Mouse (Mus musculus): ENCODE measurements around the gene Rccd1.
A peak's percentile ranks its signal among the peaks of the same experiment; 100 is the strongest.

The Rccd1 gene

DNA sequence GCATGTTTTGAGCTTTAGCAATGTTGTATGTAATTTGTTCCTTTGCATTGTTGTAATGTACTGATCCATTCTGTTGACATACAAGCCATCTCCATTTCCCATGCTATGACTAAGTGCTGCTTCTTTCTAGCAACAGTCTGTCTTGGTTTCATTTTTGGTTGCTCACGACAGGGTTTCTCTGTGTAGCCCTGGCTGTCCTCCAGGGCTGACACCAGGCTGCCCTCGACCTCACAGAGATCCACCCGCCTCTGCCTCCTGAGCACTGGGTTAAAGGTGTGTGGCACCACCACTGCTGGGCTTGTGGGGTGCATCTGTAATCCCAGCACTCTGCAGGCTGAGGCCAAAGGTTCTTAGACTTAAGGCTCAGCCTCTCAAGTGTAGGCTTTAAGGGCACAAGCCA is 24.7 kb downstream of the Rccd1 start:
- no peak for DNase-seq (ENCODE audit: low read depth, low spot score)

DNA sequence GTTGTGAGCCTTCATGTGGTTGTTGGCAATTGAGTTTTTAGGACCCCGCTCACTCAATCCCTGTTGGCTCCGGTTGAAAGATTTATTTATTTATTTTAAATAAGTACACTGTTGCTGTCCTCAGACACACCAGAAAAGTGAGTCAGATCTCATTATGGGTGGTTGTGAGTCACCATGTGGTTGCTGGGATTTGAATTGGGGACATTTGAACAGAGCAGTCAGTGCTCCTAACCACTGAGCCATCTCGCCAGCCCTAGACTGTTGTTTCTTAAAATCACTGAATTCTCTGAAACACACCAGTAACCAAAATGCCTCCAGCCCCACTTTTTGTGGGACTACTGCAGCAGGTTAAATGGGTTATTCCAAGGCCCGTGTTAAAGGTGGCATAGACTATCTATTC is 25.5 kb downstream of the Rccd1 start:
- no peak for DNase-seq (ENCODE audit: low read depth, low spot score)

DNA sequence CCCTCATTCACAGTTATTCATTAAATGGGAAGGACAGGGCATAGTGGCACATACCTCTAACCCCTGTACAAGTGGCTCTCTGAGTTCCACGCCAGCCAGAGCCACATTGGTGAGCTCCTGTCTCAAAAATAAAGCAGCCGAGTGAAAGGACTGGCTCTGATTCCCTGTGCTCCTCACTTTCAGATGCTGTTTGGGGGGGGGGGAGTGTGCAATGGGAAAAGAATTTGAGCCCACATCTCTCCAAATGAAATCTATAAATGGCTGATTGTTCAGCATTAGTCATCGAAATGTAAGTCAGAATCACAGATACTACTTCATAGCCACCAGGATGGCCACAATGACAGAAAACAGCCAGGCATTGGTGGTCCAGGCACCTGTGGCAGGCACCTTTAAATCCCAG is 27.2 kb downstream of the Rccd1 start:
- no peak for DNase-seq (ENCODE audit: low read depth, low spot score)

DNA sequence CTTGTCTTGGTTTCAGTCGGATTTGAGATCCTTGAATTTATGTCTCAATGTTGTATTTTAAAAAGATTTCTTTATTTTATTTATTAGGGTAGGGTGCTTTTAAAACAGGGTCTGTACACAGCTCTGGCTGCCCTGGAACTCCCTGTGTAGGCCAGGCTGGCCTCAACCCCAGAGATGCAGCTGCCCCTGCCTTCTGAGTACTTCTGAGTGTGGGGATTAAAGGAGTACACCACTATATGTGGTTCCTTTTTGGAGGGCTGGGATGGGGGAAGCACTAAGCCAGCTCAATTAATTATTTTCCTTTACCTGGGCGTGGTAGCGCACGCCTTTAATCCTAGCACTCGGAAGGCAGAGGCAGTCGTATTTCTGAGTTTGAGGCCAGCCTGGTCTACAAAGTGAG is 27.8 kb downstream of the Rccd1 start:
- no peak for DNase-seq (ENCODE audit: low read depth, low spot score)

DNA sequence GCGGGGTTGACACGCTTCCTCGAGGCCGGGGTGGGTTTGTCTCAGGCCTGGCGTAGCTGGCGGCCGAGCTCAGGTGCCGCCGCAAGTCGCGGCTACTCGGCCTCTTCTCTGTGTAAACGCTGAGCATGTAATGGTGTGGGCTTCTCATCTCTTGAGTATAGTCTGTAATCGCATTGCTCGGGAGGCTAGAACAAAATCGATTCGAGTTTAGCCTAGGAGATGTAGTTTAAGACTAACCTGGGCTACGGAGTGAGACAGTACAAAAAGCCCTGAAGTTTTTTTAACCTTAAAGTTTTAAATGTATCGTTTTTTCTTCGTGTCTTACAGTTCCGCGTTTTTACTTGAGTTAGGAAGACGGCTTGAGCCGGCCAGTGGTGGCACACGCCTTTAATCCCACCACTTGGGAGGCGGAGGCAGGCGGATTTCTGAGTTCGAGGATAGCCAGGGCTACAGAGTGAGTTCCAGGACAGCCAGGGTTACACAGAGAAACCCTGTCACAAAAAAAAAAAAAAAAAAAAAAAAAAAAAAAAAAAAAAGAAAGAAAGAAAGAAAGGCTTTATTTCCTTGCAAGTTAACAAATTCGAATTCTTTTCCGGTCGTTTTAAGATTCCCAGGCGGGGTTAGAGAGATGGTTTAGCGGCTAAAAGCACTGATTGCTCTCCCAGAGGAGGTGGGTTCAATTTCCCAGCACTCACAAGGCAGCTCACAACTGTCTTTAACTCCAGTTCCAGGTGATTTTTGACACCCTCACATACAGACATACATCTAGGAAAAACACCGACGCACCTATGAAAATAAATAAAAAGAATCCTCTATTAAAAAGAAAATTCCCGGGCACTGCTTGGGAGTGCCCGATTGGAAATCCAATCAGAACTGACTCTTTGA is 29.2 kb downstream of the Rccd1 start:
- no peak for DNase-seq (ENCODE audit: low read depth, low spot score)

DNA sequence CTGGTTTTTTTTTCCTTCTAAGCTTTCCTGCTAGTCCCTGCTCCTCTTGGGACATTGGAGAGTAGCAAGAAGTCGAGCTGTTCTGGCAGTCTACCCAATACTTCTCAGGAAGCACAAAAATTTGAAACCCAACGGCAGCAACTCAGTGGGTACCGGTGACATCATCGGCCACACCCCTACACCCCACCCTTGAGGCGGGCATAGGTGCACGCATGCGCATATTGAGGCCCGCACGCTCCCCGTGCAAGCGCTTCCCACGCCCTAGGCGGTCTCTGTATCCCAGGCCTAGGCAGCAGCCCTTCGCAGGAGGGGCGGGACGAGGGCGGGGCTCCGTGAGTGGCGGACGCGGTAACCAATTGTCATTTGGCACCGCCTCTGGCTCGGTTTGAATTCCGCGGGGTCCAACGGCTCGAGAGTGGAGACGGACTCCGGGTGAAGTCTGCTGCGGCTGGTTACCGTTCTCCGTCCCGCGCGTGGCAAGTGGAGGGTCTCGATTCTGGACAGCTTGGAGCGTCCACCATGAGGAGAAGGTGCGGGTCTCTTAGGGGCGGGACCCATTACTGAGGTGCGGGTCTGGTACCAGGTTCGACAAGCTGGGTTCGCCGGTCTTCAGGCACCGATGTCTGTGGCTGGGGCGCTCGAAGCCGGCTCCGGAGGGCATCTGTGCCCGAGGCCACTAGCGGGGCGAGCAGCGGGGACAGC is 30.0 kb downstream of the Rccd1 start, which contains the start of gene Prc1:
Prc1 (plus strand) TSS at position 389 of the 702 bp plus-strand sequence.
- peak; percentile 87 for DNase-seq (ENCODE audit: low read depth, low spot score)

DNA sequence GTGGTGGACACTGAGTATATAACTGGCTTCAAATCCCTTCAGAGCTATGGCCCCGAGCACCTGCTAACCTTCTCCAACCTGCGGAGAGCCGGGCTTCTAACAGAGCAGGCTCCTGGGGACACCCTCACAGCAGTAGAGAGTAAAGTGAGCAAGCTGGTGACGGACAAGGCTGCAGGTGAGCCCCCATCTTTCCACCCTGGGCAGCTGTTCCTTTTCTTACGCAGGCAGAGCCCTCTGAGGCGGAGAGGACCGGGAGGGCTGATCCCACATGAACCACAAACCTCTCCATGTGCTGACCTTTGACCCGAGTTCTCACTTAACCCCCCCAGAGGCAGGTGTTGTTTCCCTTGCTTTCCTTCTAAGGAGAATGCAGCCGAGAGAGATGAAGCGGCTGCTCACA is 36.5 kb downstream of the Rccd1 start:
- no peak for DNase-seq (ENCODE audit: low read depth, low spot score)

DNA sequence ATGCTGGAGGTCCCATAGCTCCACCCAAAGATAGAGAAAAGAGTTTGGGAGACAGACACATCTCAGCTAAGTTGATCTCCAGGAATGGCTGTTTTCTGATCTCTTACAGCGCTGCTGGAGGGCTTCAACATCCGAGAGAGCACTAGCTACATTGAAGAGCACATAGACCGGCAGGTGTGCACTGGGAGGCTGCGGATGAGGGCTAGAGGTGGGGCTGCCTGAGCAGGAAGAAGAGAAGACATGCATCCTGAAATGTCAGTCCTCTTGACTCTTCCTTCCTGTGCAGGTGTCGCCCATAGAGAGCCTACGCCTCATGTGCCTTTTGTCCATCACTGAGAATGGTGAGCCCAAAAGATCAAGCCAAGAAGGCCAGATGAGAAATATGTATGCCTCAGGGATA is 38.5 kb downstream of the Rccd1 start:
- no peak for DNase-seq (ENCODE audit: low read depth, low spot score)

DNA sequence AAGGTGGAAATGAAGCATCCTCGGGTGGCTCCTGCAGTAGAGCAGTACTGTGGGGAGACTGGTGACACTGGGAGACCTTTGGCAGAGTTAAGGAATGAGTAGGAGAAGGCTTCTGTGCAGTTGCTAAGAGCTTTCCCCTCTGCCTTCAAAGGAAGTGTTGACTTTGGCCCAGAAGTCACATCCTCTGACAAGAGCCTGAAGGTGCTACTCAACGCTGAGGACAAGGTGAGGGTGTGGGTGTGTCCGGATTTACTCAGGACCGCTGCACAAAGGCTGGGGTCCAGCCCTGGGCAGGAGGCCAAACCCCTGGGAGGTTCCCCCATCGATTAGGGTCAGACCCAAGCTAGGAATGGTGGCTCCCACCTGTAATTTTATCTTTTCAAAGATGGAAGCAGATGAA is 39.9 kb downstream of the Rccd1 start:
- no peak for DNase-seq (ENCODE audit: low read depth, low spot score)

DNA sequence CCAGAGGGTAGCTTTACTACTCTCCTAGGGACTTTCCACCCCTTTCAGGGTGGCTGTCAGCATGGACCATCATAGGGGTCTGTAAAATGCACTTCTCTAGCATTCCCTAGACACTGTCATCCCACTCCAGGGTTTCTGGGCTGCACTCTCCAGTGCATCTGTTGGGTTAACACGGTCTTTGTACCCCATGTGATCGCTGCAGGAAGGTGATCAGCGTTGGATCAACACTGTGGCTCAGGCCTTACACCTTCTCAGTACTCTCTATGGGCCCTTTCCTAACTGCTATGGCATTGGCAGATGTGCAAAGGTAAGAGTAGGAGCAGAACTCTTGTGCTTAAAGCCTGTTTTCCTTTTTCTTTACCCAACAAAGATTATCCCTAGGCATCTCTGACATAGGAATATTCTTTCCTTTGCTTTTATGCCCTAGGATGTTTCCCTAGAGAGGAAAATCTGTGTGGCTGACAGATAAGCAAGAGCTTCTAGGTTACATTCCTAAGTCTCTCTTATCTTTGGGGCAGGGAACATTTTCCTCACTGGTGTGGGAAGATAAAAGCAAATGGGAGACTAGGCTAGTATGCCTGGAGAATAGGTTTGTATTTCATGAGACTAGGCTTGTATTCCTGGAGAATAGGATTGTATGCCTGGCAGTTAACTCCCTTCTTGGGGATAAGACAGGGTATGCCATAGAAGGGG is 40.9 kb downstream of the Rccd1 start:
- DNase-seq (ENCODE audit: low read depth, low spot score): no peak

DNA sequence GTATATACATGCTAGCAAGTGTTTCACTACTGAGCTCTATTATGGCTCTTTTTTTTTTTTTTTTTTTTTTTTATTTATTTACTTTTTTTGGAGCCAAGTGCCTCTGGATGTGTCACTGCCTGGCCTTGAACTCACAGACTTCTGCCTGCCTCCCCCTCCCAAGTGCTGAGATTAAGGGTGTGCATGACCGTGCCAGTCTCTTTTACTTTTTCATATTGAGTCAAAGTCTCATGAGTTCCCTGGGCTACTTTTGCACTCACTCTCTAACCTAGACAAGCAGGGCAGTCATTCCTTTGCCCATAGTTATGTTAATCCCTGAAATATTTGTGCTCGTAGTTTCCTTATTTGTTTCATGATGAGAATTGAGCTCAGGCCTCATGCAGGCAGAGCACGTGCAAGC is 42.6 kb downstream of the Rccd1 start:
- no peak for DNase-seq (ENCODE audit: low read depth, low spot score)

DNA sequence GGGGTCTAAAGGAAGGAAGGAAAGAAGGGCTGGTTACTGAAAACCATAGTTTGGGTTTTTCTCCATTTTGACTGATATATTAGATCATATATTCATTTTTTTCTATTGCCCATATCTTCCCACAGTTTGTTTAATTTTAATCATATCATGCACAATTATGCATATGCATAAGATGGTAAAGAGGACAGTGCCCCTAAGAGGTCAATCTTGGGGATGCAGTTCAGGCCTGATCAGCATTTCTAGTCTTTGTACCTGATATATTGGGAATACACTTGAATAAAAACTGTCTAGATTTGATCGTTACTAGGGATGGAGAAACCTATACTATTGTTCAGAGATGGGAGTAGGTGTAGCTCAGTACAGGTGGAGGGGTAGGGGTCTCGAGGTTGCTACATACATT is 43.3 kb downstream of the Rccd1 start:
- DNase-seq (ENCODE audit: low read depth, low spot score): no peak

DNA sequence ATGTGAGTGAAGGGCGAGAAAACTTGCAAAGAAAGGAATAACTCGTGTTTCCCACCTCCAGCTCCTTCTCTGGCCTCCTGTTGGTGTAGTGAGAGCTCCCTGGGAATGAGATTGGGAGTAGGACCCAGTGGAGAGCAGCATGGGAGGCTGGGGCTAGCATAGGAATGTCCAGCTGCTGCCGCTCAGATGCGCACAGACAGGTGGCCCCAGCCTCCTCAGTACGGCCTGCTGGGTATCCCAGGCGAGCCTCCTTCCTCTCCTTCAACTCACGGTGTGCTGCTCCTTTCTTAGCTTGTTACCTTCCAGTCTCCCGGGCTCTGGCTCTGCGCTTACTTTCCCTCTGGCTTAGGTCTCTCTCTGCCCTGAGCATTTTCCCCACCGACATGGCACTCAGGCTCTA is 44.2 kb downstream of the Rccd1 start:
- no peak for DNase-seq (ENCODE audit: low read depth, low spot score)

DNA sequence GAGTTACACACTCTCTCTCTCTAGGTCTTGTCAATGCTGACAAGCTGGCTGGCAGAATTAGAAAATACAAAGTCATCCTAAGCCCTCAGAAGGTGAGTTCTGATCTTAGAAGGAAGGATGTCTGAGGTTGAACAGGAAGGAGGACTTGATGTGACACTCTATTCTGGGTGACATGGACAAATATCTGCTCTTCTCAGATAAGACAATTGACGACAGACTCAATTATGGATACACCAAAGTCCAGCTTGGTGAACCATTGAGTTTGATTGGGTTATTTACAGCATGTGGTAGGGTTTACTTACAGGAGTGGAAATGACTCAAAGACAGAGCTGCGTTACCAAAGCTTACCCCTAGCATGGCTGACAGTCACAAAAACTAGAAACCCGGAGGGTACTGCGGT is 47.9 kb downstream of the Rccd1 start:
- DNase-seq (ENCODE audit: low read depth, low spot score): no peak

DNA sequence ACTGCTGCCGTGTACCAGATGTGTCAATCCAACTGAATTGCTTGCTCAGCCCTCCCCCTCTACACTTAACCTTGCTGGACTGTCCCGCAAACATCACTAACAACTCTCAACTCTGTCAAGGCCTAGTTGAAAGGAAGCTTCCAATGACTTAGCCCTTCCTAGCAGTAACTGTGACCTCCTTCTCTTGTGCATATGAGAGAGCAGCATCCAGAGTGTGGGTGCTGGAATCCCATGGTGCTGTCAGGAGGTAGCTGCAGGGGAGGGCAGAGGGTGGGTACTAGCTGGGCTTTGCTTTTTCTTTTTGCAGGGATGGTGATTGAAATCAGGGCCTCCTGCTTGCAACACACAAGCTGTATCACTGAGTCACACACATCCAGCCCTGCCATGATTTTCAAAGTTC is 50.8 kb downstream of the Rccd1 start:
- no peak for DNase-seq (ENCODE audit: low read depth, low spot score)

DNA sequence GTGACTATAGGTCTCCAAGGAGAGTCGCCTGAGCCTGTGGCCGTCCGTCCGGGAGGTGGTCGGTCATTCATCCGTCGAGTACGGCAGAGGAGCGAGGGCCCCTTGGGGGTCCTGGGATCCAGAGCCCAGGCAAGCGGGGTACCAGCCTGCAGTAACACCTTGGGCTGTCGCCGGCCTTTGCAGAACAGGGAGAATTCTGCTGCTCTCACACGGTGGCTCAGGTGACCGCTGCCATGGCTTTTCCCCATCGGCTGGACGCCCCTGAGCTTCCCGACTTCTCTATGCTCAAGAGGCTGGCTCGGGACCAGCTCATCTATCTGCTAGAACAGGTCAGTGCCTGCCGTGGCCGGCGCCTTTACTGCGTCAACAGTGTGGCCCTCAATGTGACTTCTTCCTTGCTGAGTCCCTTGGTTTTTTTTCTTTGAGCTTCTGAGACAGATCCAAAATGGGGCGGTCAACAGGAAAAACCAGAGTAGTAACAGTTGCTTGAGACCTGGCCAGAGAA is 54.5 kb downstream of the Rccd1 start:
- no peak for DNase-seq (ENCODE audit: low read depth, low spot score)

DNA sequence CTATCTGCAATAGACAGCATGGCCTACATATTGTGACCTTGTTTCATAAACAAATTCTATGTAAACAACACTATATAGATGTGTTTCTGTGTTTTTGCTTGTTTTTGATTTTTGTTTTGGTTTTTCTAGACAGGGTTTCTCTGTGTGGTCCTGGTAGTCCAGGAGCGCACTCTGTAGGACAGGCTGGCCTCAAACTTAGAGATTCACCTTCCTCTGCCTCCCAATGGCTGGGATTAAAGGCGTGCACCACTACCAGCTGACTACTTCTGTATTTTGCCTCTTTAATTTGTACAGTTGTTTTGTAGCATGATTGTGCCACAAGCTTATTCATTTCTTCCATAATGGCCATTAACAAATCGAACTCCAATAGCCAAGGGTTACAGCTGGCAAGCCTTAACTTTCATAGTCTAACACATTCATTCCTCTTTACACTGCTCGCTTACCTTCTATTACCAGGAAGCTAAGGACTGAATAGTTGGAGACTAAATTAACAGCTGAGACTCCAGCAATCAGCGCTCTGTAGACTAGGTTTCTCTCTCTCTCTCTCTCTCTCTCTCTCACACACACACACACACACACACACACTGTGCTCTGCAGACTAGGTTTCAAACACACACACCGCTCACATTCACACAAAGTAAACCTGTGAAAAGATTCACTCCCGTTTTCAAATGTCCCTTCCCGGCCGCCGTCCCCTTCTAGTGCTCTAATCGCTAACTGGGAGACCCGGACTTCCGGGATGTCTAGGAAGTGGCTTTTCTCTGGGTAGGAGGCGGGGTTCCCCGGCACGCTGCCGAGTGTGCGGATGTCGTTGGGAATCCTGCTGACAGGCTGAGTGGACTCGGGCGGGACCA is 55.1 kb downstream of the Rccd1 start, which contains the start of gene Vps33b:
Vps33b (plus strand) TSS at position 753 of the 854 bp plus-strand sequence.
- peak; percentile 88 for DNase-seq (ENCODE audit: low read depth, low spot score)

DNA sequence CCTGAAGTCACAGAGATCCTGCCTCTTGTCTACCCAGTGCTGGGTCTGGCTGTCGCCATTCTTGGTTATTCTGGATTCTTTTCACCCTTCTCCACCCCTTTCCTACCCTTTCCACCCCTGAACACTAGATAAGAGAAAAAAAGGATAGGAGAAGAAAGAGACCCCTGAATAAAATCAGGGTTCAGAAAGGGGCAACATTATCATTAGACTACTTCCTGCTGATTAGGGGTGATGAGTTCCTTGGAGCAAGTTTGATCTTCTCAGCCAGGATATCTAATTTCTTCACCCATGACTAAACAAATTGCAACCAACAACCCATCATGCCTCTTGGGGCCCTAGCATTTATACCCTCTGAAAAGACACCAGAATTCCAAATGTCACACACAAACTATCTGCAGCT is 56.5 kb downstream of the Rccd1 start:
- DNase-seq (ENCODE audit: low read depth, low spot score): no peak

DNA sequence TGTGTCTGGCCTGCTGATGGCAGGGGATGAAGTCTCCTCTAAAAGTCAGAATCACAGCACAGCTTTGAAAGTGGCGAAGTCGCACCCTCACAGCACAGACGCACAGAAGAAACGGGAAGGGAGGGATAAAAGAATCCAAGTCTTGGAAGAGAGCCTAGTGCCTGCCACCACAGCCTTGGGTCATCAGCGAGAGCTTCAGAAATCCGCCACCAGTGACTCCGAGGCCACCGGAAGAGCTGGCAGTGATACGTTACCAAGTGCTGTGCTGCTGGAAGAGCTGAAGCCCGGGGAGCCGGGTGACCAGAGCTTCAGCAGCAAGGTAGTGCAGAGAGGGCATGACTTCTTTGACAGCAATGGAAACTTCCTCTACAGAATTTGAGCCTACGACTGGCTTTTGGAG is 59.6 kb downstream of the Rccd1 start:
- no peak for DNase-seq (ENCODE audit: low read depth, low spot score)

DNA sequence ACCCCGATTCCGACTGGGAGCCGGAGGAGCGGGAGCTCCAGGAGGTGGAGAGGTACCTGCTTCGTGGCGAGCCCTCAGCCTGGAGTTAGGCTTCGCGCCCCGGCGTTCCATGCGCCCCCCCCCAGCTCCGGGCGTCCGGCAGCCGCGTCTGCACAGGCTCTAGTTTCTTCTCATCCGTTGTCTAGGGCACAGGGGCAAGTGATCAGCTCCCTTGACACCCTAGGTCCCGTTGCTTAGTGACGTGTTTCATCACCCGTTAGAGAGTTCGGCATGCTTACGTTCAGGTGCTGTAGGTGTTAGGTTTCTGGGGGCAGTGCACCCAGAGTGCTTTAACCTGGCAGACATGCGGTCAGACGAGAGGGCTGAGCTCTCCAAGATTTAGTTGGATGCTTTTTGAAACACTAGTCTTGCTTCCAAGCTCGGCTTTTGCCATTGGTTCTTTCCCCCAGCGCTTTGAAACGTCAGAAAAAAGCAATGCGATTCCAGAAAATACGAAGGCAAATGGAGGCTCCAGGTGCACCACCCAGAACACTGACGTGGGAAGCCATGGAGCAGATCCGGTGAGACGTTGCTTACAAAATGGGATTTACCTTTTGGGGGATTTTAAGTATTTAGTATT is 62.8 kb downstream of the Rccd1 start:
- DNase-seq (ENCODE audit: low read depth, low spot score): no peak
